Mouse (Mus musculus) regulatory T cell (primary cell): ENCODE measurements around the gene Syn3.
"Not testable (repeated sequence)": the region's sequence is repeated elsewhere in the genome, so short reads cannot be mapped to it uniquely, and the experiment has no call there.

ENCODE experiments used
- in situ Hi-C: fragments of 300-600 bp; cut with MboI, MseI; formaldehyde crosslinking; loops from one replicate; pipeline ENCODE4 v1.15.1; 2025; ENCODE audit warnings: high pct_unique_total_duplicates

Gene Syn3

DNA sequence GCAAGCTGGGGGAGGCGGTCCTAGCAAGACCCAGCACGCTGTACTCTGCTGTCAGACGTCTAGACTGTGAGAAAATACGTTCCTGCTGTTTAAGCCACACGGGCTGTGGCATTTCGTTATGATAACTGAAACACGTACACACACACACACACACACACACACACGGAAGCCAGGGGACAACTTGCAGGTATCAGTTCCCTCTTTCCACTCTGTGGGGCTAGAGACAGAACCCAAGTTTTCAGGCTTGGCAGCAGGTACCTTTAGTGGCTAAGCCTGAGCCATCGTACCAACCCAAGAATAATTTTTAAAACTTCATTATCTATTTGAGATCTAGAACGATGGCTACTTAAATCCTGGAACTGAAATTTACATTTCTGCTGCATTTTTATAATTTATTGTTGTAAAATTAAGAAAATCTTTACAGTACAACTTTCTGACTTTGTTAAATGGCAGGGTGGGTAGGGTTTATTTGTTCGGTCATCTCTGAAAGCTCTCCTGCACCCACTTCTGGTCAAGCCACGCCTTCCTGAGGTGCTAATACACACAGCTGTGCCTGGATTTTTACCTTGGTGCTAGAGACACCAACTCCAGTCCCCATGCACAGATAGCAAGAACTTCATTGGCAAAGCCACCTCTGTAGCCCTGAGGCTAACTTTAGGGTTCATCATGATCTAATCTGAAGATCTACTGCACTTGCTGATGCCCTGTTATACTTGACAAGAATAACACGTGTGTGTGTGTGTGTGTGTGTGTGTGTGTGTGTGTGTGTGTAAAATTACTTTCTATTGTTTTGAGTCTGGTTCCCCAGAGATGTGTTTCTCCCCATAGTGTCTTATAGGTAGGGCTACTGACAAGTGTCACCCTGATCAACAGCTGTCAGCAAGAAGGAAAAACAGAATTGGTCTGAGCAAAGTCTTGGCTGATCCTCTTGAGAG, 29.8 kb downstream of the Syn3 start:
- in situ Hi-C loops = loop anchor here (5.0 kb wide), 1 partner anchor 497 kb away; no protein-coding TSS in a partner anchor

DNA sequence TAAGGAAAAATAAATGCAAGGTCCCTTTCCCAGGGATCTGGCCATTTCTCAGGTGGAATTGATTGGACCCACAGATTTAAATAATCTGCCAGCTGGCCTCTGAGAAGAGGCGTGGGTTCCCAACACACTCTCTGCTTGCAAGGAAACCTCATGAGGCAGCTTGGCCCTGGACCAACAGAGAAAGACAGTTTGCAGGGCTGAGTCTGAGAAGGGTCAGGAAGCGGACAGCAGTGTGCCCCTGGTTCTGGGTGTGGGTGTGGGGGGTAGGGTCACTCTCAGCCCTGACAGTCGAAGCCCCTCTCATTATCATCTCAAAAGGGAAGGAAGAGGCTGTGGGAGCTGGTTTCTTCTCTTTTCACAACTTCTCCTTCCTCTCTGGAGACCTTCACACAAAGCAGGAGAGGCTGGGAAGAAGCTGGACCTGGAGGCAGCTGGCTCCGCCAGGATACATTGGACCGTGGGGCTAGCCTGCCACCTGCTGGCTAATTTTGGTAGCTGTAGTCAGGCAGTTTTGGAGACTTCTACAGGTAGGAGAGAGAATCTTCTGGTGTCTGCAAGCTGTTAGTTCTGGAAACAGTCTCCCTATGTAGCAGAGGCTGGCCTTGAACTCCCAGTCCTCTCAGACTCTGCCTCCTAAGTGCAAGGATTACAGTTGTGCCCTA, 35.0 kb downstream of the Syn3 start:
- in situ Hi-C loops = no loop called here

DNA sequence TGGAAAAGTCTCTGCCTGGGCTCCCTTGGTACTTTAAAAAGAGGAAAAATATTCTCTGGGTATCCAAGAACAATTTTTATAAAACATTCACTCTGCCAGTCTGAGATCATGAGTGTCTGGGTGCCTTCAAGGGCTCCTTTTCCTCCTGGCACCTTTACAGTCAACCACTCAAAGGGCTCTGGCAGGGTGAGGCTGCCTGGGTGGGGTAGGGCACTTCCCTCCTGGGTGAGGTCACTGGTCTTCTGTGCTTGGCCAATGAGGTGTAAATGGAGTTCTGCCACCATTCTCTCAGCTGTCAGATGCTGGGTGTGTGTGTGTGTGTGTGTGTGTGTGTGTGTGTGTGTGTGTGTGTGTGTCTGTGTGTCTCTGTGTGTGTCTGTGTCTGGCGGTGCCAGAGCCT, 39.1 kb downstream of the Syn3 start:
- in situ Hi-C loops = no loop called here

DNA sequence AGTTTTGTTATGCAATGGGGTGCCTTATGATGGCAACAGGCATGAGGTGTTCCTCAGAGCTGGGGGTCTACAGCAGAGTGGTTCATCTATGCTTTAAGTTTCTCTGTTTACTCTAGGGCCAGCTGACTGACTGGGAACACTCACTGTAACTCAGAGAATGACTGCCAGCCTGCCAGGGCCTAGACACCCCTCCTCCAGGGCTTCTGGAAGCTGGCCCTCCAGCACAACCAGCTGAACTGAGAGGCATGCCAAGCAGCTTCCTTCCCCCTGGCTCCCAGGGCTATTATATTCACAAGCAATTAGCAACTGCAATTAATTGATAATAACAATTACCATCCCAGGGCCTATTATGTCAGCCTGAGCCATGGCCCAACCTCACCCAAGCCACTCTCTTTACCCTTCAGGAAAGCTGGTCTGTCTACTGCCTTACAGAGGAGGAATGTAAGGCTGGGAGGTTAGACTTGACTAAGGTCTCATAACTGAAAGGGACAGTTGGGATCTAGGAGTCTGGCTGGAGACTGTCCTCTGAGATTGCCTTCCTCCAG, 41.0 kb downstream of the Syn3 start:
- in situ Hi-C loops = no loop called here

DNA sequence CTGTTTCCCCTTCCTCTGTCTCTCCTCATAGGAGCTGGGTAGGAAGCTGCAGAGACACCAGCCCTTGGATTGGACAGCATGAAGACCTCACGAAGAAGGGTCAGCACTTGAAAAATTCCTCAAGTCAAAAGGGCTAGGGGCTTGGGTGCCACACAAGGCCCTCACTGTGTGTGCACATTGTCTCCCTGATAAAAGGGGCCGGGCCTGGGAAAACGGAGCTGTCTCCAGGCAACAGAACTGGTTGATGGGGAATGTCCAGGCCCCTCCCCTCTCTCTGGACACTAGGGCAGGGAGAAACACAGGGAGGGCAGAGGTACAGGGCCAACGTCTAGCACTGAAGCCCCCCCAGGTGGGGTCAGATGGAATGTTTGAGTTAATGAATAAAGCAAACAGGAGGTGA, 41.5 kb downstream of the Syn3 start:
- in situ Hi-C loops = no loop called here

DNA sequence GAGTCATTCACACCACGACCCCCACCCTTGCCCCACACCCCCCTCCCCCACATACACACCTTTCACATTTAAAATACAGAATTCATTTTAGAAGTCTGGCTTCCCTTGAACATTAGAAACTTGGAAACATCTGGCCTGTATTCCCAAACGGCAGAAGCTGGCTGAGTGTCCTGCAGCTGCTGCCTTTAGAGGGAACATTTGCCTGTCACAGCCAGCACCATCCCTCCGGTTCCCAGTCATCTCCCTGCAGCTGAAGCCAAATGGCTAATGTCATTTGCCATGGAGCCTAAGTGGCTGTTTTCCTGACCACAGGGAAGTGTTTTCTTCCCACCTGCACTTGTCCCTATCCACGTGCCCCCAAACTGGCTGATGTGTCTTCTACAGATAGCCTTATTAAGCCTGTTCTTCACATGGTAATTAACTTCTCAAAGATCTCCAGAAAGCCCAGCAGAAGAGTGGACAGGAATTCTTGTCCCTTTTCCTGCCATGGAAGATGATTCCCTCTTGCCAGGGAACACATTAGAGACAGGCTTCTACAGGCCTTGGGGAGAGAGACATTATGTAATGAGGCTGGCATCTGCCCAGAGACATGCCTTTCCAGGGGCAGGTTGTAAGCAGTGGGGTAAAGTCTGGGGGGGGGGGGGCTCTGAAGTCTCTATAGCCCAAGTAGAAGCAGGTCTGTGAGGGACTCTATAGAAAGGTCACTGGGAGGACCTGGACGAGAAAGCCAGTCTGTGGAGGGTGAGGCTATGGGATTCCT, 43.2 kb downstream of the Syn3 start:
- in situ Hi-C loops = no loop called here

DNA sequence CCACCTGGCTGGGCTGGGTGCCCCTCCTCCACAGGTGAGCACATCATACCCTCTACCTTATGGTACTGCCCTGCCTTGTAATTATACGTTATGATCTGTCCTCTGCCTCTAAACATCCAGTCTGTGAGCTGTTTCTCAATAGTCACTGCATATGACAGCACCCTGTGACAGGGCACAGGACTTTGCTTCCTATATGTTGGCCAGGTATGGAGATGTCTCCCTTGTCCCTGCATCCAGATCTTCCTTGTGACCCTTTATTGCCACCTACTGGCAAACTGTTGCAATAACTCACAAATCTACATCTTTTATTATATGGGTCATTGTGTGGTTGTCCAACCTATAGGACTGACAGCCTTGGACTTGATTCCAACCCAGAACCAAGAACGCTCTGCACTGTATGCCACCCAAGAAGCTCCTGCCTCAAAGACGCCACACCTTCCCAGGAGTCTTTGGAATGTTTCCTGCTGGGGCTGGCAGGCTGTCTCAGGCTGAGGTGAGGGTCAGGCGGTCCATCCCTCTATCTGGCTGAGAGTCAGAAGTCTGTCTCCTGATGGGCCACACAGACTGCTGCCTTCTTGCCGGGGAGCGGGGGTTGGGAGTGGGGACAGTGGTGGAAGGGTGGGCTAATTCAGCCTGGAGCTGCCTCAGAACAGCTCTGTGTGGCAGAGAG, 46.2 kb downstream of the Syn3 start:
- in situ Hi-C loops = loop anchor here (5.0 kb wide), 1 partner anchor 380 kb away; no protein-coding TSS in a partner anchor

DNA sequence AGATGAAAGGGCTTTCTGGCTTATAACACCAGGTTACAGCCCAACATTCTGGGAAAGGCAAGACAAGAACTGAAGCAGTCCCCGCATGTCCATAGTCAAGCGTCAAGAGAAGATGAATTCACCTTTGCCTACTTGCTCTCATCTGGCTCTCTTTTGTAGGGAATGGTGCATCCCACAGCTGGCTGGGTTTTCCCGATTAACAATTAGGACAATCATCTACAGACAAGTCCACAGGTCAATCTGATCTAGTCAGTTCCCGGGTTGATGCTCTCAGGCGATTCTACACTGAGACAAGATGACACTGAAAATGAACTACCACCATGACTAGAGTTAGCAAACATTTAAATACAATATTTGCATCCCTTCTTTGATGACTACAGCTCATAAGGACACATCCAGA, 47.4 kb downstream of the Syn3 start:
- in situ Hi-C loops = loop anchor here (5.0 kb wide), 1 partner anchor 379 kb away; no protein-coding TSS in a partner anchor

DNA sequence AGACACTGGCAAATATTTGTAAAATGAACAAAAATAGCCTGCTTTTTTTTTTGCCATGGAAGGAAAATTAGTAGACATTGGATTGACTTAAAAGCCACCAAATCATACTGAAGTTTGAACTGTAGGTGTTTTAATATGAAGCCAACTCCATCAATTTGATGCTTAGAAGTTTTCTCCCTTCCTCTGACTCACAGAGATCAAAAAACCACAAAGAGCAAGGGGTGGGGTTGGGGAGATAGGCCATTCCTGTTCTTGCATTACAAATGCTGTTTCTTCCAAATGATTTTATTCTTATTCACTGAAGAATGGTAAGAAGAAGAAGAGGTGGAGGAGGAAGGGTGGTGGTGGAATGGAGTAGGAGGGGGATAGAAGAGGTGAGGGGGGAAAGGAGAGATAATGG, 52.0 kb downstream of the Syn3 start:
- in situ Hi-C loops = no loop called here

DNA sequence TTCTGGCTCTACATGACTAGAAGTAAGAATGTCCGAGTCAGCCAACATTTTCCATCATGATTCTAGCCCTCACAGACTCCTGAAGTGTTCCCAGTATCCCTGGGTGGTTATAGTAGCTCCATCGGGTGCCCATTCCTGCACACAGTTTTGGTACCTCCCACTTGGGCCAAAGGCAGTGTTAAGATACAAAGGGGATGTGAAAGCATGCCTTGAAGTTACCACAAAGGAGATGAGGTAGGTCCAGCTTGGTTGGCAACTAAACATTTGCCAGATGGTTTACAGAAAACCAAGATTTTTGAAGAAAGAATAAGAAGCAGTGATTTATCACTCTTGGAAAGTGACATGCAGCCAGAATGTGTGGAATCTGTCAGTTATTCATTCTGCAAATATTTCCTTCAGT, 53.5 kb downstream of the Syn3 start:
- in situ Hi-C loops = no loop called here

DNA sequence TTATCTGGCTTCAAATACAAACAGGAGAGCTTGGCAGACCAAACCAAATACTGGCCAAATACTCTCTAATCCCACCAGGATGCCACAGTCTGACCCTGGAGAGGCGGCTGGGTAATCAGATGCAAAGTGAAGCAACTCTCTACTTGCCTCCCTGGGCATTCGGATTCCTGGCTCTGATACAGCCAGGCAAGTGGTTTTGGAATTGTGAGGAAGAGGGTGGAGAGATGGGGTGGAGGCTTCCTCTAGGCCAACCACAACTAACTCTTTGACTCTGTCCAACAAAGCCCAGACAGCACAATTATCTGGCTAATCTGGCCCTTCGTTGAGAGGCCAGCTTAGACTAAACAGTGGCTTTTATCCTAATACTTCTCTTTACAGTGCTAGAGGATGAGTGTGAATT, 54.0 kb downstream of the Syn3 start:
- in situ Hi-C loops = no loop called here

DNA sequence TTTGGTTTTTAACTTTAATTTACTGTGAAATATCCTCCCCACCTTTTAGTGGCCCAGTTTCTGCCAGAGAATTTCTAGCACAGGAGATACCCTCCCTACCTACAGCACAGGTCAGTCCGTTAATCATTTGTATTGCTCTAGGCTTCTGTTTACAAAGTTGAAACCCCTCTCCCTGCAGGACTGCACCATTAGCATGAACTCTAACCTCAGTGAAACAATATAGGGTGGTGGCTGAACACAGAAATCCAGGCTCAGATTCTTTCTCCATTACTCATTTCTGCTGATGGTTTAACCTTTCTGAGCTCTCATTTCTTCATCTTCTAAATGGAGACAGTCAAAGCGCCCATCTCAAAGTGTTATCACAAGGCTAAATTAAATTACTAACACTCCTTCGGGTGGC, 56.9 kb downstream of the Syn3 start:
- in situ Hi-C loops = no loop called here

DNA sequence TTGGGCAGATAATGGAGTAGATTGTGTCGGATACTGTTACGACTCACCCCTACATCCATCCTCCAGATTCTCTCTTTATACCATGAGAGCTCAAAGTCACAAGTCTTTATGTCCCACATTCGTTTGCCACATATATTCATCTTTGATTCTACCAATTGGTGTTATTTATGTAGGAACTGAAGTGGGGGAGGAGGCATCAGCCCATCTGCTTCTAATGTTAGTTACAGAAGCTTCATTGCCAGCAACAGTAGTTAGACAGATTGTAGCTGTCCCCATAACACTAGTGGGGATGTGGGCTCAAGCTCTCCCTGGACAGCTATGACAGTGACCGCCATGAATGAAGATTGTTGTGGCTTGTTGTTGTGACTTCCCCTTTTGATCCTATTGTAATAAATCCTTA, 59.1 kb downstream of the Syn3 start:
- in situ Hi-C loops = no loop called here

DNA sequence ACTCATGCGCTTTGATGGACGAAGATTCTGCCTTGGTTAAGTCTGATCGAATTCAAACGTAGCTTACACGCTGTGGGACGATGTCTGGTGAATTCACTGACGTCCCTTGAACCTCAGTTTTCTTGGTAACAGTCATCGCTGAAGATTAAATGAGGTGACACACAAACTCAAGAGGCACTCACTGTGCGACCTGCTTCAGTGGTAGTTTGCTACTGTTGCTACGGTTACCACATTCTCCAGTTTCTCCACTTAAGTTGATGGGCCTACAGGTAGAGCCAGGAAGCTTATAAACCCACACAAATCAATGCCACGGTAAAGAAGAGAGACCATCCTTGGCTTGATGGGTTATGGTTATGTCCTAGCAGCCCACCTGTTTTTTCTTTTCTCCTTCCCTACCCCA, 61.4 kb downstream of the Syn3 start:
- in situ Hi-C loops = no loop called here

DNA sequence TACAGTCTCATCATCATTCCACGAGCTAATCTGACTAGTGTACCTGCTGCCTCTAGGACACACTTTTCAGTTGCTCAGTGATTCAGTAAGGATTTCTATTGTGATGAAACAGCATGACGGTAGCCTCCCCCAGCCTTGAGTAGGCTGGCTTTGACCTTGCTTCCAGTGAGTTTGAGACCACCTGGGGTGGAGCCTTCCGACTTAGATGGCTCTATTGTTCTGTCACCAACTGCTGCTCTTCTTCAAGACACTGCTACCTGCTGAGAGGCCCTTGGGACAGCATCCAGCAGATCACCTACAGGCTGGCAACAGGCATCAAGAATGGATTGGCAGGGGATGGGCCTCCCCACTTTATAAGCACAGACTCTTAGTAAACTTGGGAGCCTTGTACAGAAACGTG, 63.7 kb downstream of the Syn3 start:
- in situ Hi-C loops = not testable (repeated sequence)

DNA sequence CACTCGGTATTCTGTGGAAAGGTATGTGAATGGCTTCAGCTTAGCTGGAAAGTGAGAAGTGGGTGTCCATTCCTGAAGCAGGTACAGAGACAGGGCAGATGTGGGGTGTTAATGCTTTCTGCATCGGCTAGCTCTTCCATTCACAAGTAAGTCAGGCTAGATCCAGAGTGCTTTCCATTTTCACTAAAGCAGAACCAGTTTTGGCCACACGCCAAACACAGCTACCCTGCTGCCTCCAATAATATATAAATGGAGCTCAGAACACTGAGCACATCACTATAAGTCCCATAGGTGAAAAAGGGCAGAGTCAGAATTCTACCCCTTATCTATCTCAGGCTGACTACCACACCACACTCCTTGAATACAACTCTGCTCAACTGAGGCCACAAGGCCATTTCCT, 69.0 kb downstream of the Syn3 start:
- in situ Hi-C loops = no loop called here

DNA sequence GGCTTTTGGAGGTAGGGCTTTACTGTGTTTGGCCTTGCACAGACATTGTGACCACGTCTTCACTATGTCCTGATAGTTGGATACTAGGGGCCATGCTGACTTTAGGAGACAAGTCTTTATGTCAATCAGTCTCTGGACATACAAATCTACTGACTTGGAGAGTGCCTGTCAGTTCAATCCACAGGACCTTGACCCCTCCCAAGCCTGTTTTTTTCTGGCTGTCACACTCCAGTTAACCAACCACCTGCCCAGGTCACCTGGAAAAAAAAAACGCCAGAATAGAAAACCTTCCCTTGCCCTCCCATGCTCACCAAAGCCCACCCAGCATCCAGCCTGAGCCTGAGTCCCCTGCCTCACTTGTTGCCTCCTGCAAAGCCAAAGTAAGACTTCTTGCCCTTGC, 70.7 kb downstream of the Syn3 start:
- in situ Hi-C loops = no loop called here

DNA sequence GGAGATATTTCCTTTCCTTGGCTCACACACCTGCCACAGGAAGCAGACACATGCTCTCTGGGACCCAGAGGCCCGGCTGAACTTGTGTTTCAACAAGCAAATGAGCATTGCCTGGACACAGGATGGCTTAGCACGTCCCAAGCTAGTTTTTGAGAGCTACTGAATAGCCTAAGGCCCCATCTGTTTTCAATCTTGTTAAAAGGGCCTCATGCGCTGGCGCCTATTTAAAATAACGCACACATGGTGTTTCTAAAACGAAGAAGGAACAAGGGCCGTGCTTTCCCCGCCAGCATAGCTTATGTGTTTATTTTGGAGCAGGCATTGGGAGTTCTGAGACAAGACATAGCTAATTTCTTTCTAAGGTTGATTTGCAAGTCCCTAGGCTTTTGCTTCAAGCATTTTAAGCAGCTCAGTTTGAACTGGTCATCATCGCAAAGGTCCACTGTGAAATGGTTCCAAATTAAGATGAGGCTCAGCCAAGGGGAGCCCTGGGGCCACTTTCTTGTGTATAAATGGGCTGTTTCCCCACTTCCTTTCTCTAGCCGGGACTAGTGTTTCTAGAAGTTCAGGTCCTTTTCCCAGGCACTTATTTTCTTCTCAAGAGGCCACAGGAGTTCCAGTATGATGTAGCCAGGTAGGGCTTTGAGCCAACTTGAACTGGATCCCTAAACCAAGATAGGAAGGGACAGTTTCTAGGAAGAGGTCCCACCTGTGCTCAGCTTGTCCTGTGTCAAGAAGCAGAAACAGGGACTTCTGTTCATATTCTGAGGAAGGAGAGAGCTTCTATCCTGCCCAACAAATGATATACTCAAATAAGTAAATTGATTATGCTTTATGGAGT, 72.8 kb downstream of the Syn3 start:
- in situ Hi-C loops = no loop called here

DNA sequence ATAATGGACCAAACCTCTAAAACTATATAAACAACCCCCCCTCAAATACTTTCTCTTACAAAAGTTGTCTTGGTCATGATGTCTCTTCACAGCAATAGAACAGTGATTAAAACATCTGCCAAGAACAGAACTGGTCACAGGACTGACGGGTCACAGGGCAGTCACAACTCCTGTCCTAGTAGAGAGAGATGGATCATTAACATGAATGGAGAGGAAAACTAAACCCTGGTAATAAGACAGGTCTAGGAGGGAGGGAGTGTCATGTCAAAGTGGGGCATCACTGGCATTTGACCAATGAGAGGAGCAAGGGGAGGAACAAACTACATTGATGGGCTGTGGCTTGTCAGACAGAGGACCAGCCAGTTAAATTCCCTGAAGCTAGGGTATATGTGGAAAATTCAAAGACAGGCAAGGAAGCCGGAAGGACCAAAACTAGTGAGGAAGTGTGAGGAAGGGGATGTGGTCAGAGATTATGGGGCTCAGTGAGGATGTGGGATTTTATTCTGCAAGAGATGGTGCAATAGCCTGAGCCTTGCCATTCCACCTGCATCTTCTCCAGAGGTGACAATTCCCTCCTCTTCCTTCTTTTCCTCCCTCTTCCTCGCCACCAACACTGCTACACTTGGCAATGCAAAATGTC, 76.8 kb downstream of the Syn3 start:
- in situ Hi-C loops = no loop called here

DNA sequence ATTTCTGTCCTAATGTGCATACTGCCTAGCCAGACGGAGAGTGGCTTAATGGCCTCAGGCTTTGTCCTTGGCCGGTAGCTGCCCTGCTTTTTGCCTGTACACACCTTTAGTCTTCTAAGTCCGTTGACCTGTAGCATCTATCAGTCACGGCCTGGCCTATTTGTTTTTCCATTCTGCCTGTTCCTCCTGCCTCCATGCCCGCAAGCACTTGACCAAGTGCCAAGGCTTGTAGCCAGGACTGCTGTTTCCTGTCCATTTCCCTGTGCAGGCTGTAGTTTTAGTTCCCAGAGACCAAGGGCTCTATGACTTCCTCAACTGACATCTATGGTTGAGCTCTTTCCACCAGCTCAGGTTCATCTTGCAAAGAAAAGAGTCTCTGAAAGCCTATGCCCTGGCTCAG, 79.8 kb downstream of the Syn3 start:
- in situ Hi-C loops = no loop called here
